Mouse (Mus musculus) stomach, embryonic 14.5 days (tissue): ENCODE data around the gene Cdk9. TPM values are rescaled to one million over a fixed set of nuclear protein-coding genes. Genes with fewer than 3 reads are reported as not detected.

Experiments used
- ATAC-seq: fragments of 200-750 bp; cut with Nextera tagmentation; 2 replicates; pipeline ENCODE4 v1.8.0; 2017; ENCODE audit warnings: low read depth, moderate TSS enrichment; ENCODE audit not compliant: insufficient number of reproducible peaks, insufficient read depth, low FRiP score
- H3K27ac ChIP-seq: fragments of 300-500 bp; sonication (generic); 2 replicates; pipeline ENCODE4 v1.5.1; 2014; ENCODE audit warnings: mild to moderate bottlenecking, low read length, moderate library complexity, mixed read lengths
- H3K27me3 ChIP-seq: fragments of 300-500 bp; sonication (generic); 2 replicates; pipeline ENCODE4 v1.6.1; 2014; ENCODE audit warnings: low read length, control low read depth, mixed read lengths; ENCODE audit not compliant: control insufficient read depth, insufficient read depth
- H3K36me3 ChIP-seq: fragments of 300-500 bp; sonication (generic); 2 replicates; pipeline ENCODE4 v1.6.1; 2014; ENCODE audit warnings: mild to moderate bottlenecking, control low read depth, low read length, moderate library complexity, mixed read lengths; ENCODE audit not compliant: control insufficient read depth, insufficient read depth
- H3K4me1 ChIP-seq: fragments of 300-500 bp; sonication (generic); 2 replicates; pipeline ENCODE4 v1.6.1; 2014; ENCODE audit warnings: low read length, control low read depth, mixed read lengths; ENCODE audit not compliant: control insufficient read depth, insufficient read depth
- H3K4me2 ChIP-seq: fragments of 300-500 bp; sonication (generic); replicated peaks from 2 replicates; pipeline ENCODE4 v1.6.1; 2014; ENCODE audit warnings: low read depth, low read length, control low read depth
- H3K4me3 ChIP-seq: fragments of 300-500 bp; sonication (generic); 2 replicates; pipeline ENCODE4 v1.5.1; 2014; ENCODE audit warnings: low read depth, low read length, control low read depth
- H3K9ac ChIP-seq: fragments of 300-500 bp; sonication (generic); replicated peaks from 2 replicates; pipeline ENCODE4 v1.6.1; 2014; ENCODE audit warnings: low read depth, mild to moderate bottlenecking, control low read depth, low read length, moderate library complexity, mixed read lengths
- H3K9me3 ChIP-seq: fragments of 300-500 bp; sonication (generic); 2 replicates; pipeline ENCODE4 v1.6.1; 2016; ENCODE audit warnings: low read depth, low read length, control low read depth; ENCODE audit not compliant: control insufficient read depth
- WGBS: fragments of 180-500 bp; shearing (Covaris S2); extraction: QIAGEN DNeasy Blood & Tissue Kit; methylation state at CpG from one replicate; pipeline ENCODE4 v1.1.7; 2014; 5-methylcytosine and 5-hydroxymethylcytosine counted together
- polyA plus RNA-seq: library from polyadenylated mRNA; unstranded; fragments of >200 nt; fragmentation: Nextera tagmentation; extraction: Ambion mirVana; gene quantifications from 2 replicates; pipeline ENCODE4 v1.2.1, GENCODE M21; 2014

Cdk9 gene
- polyA plus RNA-seq, result 78.6 and 80.8 TPM in 2 replicates

DNA sequence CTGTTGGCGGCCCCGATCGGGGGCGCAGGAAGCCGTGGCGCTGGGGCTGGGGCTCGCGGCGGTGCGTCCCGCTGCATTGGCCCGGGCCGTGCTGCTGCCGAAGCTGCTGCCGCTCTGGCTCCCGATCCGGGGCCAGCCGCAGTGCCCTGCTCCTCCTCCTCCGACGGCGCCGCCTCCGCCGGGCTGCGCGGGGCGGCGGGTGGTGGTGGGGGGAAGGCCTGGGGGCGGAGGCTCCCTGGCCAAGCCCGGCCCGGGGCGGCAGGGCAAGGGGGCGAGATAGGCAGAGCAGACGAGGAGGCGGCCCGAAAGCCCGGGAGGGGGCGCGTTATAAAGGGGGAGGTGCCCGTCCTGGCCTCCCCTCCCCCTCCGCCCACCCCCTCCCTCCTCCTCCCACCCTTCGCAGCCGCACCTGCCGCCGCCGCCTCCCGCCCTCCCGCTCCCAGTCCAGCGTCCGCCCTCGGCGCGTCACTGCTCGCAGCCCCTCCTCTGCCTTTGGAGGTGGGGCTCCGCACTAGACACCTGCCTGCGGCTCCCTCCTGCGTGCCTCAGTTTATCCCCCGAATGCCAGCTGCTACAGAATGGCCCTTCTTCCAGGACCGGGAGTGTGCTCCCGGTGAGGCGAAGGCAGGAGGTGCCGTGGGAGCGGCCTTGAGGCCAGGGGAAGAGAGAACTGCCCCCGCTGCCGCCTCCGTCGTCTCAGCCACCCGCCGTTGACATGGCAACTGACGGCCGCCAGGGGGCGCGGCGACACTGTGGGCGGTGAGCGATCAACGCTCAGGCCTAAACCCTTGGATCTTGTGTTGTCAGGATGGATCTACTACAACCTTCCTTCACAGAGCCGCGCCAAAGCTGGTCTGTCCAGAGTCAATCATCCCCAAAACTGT, at the start of gene Cdk9:
Cdk9 (minus strand) TSS at position 143 of the 884 bp plus-strand sequence.
- peak; percentile 85 for ATAC-seq

DNA sequence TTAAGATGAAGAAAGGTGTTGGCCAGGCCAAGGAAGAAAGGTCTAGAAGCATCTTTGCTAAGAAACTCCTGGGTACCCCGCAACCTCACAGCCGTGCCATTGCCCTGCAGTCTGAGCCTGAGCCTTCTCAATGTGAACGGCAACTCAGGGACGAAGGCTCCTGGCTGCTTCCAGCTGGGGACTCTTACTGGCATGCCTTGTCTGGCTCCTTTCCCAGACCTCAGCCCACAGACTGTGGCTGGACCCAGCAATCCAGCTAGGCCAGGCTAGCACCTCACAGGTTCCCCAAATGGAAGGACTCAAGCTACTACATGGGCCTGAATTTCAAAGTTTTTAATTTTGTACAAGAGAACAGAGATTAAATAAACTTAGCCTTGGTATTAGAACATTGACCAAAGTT, 49.0 kb upstream of the Cdk9 start:
- no peaks in the 10 kb centered on the region for H3K4me1 ChIP-seq
- H3K4me2 ChIP-seq, result no peak overlapping the region
- ATAC-seq, result no peak
- H3K9me3 ChIP-seq, result no peaks in the 10 kb centered on the region
- no peak overlapping the region for H3K4me3 ChIP-seq
- H3K27me3 ChIP-seq, result no peaks in the 10 kb centered on the region
- H3K36me3 ChIP-seq, result peaks cover 15% of the 10 kb centered on the region
- no peak overlapping the region for H3K9ac ChIP-seq
- H3K27ac ChIP-seq, result no peak overlapping the region
- 87% methylated on average over 4 of the region's 4 CpGs for WGBS

More for the DNA sequence above, at the start of gene Cdk9:
- H3K9ac ChIP-seq, result peak within 1 kb of the TSS; percentile 72
- 0% methylated on average over 39 of the region's 79 CpGs for WGBS
- peak within 1 kb of the TSS; percentile 80 for H3K4me3 ChIP-seq
- H3K27me3 ChIP-seq, result no peaks in the 10 kb centered on the region
- H3K4me2 ChIP-seq, result peak within 1 kb of the TSS; percentile 52
- no peaks in the 10 kb centered on the region for H3K9me3 ChIP-seq
- peaks cover 18% of the 10 kb centered on the region for H3K36me3 ChIP-seq
- peak within 1 kb of the TSS; percentile 98 for H3K27ac ChIP-seq
- H3K4me1 ChIP-seq, result peaks cover 18% of the 10 kb centered on the region

DNA sequence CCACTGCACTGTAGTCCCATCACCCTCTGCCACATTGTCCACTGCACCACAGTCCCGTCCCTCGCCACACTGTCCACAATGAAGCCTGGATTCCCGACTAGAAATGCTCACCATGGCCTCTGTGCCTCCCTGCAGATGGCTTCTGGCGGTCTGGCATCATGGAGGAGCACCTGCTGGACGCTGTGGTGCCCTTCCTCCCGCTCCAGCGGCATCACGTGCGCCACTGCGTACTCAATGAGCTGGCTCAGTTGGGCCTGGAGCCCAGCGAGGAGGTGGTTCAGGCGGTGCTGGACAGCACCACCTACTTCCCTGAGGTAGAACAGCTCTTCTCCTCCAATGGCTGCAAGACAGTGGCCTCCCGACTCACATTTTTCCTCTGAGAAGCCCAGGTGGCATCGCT, 48.5 kb upstream of the Cdk9 start:
- no peak for ATAC-seq
- H3K9ac ChIP-seq, result no peak overlapping the region
- 88% methylated on average over 14 of the region's 14 CpGs for whole genome bisulfite sequencing

DNA sequence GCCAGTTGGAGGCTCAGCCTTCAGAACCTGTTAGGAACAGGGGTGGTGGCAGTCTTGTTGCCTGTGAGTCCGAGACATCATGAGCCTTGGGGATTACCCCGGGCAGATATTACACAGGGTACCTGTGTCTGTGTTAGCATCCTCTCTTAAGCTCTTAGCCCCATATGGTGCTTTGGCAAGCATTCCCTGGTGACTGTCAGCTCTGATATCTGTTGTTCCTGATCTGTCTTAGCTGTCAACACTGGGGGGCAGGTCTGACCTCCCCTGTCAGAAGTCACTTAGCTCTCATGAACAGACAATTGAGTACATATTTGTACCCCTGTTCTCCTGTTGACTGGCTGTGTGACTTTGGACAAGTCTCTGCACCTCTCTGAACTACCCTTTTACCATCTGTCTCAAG, 46.1 kb upstream of the Cdk9 start:
- H3K36me3 ChIP-seq, result peaks cover 19% of the 10 kb centered on the region
- H3K27me3 ChIP-seq, result no peaks in the 10 kb centered on the region
- H3K4me3 ChIP-seq, result no peak overlapping the region
- no peak overlapping the region for H3K4me2 ChIP-seq
- no peaks in the 10 kb centered on the region for H3K9me3 ChIP-seq
- 79% methylated on average over 2 of the region's 2 CpGs for WGBS
- no peak overlapping the region for H3K27ac ChIP-seq
- no peak for ATAC-seq
- no peaks in the 10 kb centered on the region for H3K4me1 ChIP-seq
- no peak overlapping the region for H3K9ac ChIP-seq

More for the DNA sequence above, 48.5 kb upstream of the Cdk9 start:
- Histone ChIP-seq H3K4me3 (no peak overlapping the region), H3K36me3 (peaks cover 15% of the 10 kb centered on the region), H3K9me3 (no peaks in the 10 kb centered on the region), H3K27ac (no peak overlapping the region), H3K4me2 (no peak overlapping the region), H3K4me1 (no peaks in the 10 kb centered on the region), H3K27me3 (no peaks in the 10 kb centered on the region)

DNA sequence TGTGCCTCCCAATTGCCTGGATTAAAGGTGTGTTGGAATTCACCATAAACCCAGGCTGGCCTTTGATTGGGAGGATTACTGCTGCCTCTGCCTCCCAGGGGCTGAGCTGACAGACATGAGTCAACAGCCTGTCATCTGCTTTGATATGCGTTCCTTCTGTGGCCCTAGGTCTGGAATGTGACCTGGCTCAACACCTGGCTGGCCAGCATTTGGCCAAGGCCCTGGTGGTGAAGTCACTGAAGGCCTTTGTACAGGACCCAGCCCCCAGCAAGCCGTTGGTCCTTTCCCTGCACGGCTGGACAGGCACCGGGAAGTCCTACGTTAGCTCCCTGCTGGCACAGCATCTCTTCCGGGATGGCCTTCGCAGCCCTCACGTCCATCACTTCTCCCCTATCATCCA, 45.6 kb upstream of the Cdk9 start:
- Histone ChIP-seq H3K9me3 (no peaks in the 10 kb centered on the region), H3K27ac (no peak overlapping the region), H3K4me1 (no peaks in the 10 kb centered on the region), H3K4me2 (no peak overlapping the region), H3K9ac (no peak overlapping the region), H3K36me3 (peaks cover 19% of the 10 kb centered on the region), H3K4me3 (no peak overlapping the region), H3K27me3 (no peaks in the 10 kb centered on the region)
- no peak for ATAC-seq
- 57% methylated on average over 8 of the region's 8 CpGs for WGBS

DNA sequence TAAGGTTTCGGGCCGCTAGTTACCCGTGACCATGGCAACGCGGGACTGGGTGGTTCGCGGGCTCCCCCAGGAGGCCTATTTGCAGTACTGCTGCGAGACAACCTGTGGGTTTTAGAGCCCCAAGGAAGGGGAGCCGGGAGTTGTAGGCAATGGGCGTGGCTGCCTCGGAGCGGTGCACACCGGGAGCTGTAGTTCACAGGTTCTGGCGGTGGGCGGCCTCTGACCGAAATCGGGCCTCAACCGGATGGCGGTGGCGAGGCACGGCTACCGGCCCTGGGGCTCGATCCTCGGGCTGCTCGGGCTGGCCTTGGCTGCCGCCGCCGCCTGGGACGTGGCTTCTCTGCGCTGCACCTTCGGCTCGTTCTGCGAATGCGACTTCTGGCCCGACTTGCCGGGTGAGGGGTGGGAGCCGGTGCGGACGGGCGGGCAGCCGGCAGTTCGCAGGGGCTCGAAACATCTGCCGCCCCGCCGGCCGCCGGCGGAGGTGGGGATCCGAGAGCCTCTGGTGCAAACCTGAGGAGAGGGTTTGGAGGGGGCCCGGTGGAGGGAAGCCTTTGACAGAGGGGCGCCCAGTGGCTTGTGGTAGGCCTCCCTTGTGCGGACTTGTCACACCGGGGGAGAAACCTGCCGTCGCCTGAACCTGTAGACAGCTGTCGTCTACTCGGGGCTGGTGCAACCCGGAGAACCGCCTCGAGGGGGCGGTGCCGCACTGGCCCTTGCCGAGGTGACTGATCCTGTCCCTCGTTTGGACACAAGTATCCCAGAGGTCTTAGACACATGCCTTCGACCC, 44.4 kb upstream of the Cdk9 start, which contains the start of gene Tor2a:
Tor2a (plus strand) TSS at position 179 of the 790 bp plus-strand sequence.
- Histone ChIP-seq H3K9ac (peak within 1 kb of the TSS; percentile 45), H3K27ac (peak within 1 kb of the TSS; percentile 84), H3K4me1 (0 out of 2 replicates have a peak, but pooled peaks cover 1% of the 10 kb centered on the region), H3K4me3 (peak within 1 kb of the TSS; percentile 66), H3K9me3 (no peaks in the 10 kb centered on the region), H3K36me3 (peaks cover 18% of the 10 kb centered on the region), H3K4me2 (peak within 1 kb of the TSS; percentile 38), H3K27me3 (no peaks in the 10 kb centered on the region)
- peak; percentile 95 for ATAC-seq
- WGBS, result under 1% methylated on average over 66 of the region's 66 CpGs

DNA sequence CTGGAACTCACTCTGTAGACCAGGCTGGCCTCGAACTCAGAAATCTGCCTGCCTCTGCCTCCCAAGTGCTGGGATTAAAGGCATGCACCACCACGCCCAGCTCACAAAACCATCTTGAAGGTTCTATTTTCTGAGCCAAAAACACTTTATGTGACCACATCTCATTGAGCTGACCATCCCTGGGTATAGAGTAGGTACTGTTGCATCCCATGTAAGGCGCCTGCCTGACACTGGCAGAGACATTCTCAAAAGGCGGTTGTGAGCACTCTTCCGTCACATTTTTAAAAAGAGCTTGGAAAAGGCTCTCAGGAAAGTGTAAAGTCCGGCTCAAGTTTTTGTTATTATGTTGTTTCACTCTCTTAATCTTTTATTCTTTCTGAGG, 43.8 kb upstream of the Cdk9 start:
- peaks cover 14% of the 10 kb centered on the region for H3K36me3 ChIP-seq
- 0 out of 2 replicates have a peak, but pooled peaks cover 3% of the 10 kb centered on the region for H3K4me1 ChIP-seq
- H3K4me2 ChIP-seq, result no peak overlapping the region
- no peak overlapping the region for H3K9ac ChIP-seq
- H3K27me3 ChIP-seq, result no peaks in the 10 kb centered on the region
- H3K4me3 ChIP-seq, result no peak overlapping the region
- no peaks in the 10 kb centered on the region for H3K9me3 ChIP-seq
- 37% methylated on average over 6 of the region's 6 CpGs for WGBS
- no peak overlapping the region for H3K27ac ChIP-seq
- ATAC-seq, result no peak

DNA sequence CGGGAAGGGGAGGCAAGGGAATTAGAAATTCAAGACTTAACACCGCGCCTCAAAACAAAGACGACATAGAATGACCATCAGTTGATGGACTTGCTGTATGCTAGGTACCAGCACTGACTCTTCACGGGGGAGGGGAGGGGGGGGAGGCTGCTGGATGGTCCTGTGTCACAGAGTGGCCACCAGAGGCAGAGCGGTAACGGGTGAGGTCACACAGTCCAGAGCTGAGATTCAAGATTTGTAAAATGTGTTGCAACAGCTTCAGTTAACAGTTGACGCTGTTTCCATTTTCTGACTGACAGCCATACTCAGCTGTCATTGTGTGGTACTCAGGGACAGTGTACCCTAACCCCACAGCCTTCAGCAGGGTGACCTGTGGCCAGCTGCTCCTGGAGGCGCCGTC, 39.3 kb upstream of the Cdk9 start:
- H3K9ac ChIP-seq, result no peak overlapping the region
- ATAC-seq, result no peak
- H3K4me3 ChIP-seq, result no peak overlapping the region
- 66% methylated on average over 10 of the region's 10 CpGs for WGBS
- H3K27me3 ChIP-seq, result no peaks in the 10 kb centered on the region
- H3K27ac ChIP-seq, result no peak overlapping the region
- H3K4me2 ChIP-seq, result no peak overlapping the region
- peaks cover 18% of the 10 kb centered on the region; the same call in 1 of the 2 replicates for H3K36me3 ChIP-seq
- no peaks in the 10 kb centered on the region for H3K9me3 ChIP-seq
- peaks cover 7% of the 10 kb centered on the region; the same call in 1 of the 2 replicates for H3K4me1 ChIP-seq
